Mouse (Mus musculus): ENCODE results near the gene Usp31.

DNA sequence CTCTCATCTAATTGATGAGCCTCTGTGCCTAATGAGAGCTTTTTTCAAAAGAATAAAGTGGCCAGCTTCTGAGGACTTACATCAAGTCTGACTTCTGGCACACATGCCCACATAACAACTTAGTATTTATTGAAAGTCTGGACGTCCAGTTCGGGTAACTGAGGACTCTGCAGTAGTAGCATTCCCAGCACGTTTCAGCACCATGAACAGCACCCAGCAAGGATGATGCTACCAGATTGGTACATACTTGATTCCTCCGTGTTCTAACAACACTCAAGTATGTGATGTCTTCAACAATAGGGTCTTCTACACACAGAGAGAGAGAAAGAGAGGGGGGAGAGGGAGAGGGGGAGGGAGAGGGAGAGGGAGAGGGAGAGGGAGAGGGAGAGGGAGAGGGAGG lies 105.4 kb downstream of the Usp31 start:
- TF ChIP-seq POLR2A (IDR thresholded peaks at IDR 0.05; ENCODE audit: control insufficient read depth in 1 of 2, insufficient read depth in 1 of 2, low read depth in 1 of 2, low read length in 2 of 2, poor library complexity in 1 of 2) (no peak), NRF1 (IDR thresholded peaks at IDR 0.05; ENCODE audit: insufficient read depth, low read depth, low read length, poor library complexity, severe bottlenecking) (no peak), CTCF (IDR thresholded peaks at IDR 0.05 in 2 of 3, conservative IDR thresholded peaks at IDR 0.05 in 1 of 3; ENCODE audit: control insufficient read depth in 1 of 3, insufficient read depth in 1 of 3, low read depth in 2 of 3, low read length in 3 of 3, poor library complexity in 1 of 3, severe bottlenecking in 1 of 3) (no peak), SMC3 (IDR thresholded peaks at IDR 0.05; ENCODE audit: low read depth, low read length) (no peak), EP300 (IDR thresholded peaks at IDR 0.05; ENCODE audit: low read depth in 1 of 2, low read length in 2 of 2) (no peak), UBTF (IDR thresholded peaks at IDR 0.05; ENCODE audit: borderline replicate concordance, insufficient read depth, low read depth, low read length) (no peak), MYB (IDR thresholded peaks at IDR 0.05; ENCODE audit: low read depth, low read length) (no peak), TCF12 (IDR thresholded peaks at IDR 0.05; ENCODE audit: low read depth, low read length) (no peak), GABPA (IDR thresholded peaks at IDR 0.05; ENCODE audit: low read depth, low read length) (no peak), HCFC1 (IDR thresholded peaks at IDR 0.05; ENCODE audit: low read depth, low read length) (no peak), SIN3A (IDR thresholded peaks at IDR 0.05; ENCODE audit: low read length) (no peak), RCOR1 (IDR thresholded peaks at IDR 0.05; ENCODE audit: low read depth, low read length) (no peak), POLR2AphosphoS5 (IDR thresholded peaks at IDR 0.05; ENCODE audit: borderline replicate concordance, low read depth, low read length) (no peak)

Measured in MEL (cell line).